Mouse (Mus musculus) embryonic facial prominence, embryonic 12.5 days (tissue): Measurements from ENCODE around the gene E2f1. TPM values are rescaled to one million over a fixed set of nuclear protein-coding genes. Genes with fewer than 3 reads are reported as not detected.

ENCODE experiments used
- ATAC-seq: fragments of 200-750 bp; cut with Nextera tagmentation; 2 replicates; pipeline ENCODE4 v1.8.0; 2017; ENCODE audit not compliant: insufficient number of reproducible peaks, insufficient read depth, low FRiP score, low TSS enrichment
- H3K27ac ChIP-seq: fragments of 300-500 bp; sonication (generic); 2 replicates; pipeline ENCODE4 v1.5.1; 2016; ENCODE audit warnings: mild to moderate bottlenecking
- H3K27me3 ChIP-seq: fragments of 300-500 bp; sonication (generic); 2 replicates; pipeline ENCODE4 v1.6.1; 2016; ENCODE audit warnings: mild to moderate bottlenecking, moderate library complexity
- H3K36me3 ChIP-seq: fragments of 300-500 bp; sonication (generic); 2 replicates; pipeline ENCODE4 v1.6.1; 2016; ENCODE audit warnings: mild to moderate bottlenecking
- H3K4me1 ChIP-seq: fragments of 300-500 bp; sonication (generic); 2 replicates; pipeline ENCODE4 v1.6.1; 2016
- H3K4me2 ChIP-seq: fragments of 300-500 bp; sonication (generic); replicated peaks from 2 replicates; pipeline ENCODE4 v1.6.1; 2016; ENCODE audit warnings: mild to moderate bottlenecking, moderate library complexity
- H3K4me3 ChIP-seq: fragments of 300-500 bp; sonication (generic); 2 replicates; pipeline ENCODE4 v1.5.1; 2016; ENCODE audit warnings: mild to moderate bottlenecking
- H3K9ac ChIP-seq: fragments of 300-500 bp; sonication (generic); 2 replicates; pipeline ENCODE4 v1.6.1; 2016; ENCODE audit warnings: mild to moderate bottlenecking, moderate library complexity
- H3K9me3 ChIP-seq: fragments of 300-500 bp; sonication (generic); 2 replicates; pipeline ENCODE4 v1.6.1; 2016; ENCODE audit warnings: mild to moderate bottlenecking, moderate library complexity
- WGBS: fragments of 180-500 bp; shearing (Covaris S2); methylation state at CpG from one replicate; pipeline ENCODE4 v1.1.7; 2016; 5-methylcytosine and 5-hydroxymethylcytosine counted together
- polyA plus RNA-seq: library from polyadenylated mRNA; unstranded; fragments of >200 nt; fragmentation: Nextera tagmentation; extraction: Ambion mirVana; gene quantifications from 2 replicates; pipeline ENCODE4 v1.2.1, GENCODE M21; 2016

E2f1 gene
- polyA plus RNA-seq, 1 experiment from 2014 or later, result 25.9 TPM

DNA sequence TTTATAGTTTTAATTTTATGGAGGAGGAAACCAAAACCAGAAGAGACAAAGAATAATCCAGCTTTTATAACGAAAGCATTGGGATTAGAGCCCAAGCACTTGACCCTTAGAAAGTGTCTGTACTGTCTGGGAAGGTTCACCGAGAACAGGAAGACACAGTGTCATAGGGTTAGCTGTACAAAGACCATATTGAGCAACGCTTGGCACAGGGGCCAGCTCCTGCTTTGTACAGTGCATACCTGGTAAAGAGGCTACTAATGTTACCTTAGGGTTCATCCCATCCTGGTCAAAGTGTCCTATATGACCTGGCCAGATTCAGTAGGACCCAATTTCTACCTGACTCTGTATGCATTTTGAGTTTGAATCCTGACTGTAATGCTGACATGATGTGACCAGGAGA, 31.6 kb upstream of the E2f1 start:
- Histone ChIP-seq H3K4me3 (no peak overlapping the region), H3K4me2 (no peak overlapping the region), H3K27ac (no peak overlapping the region), H3K36me3 (no peaks in the 10 kb centered on the region), H3K4me1 (peaks cover 7% of the 10 kb centered on the region), H3K9me3 (no peaks in the 10 kb centered on the region), H3K27me3 (no peaks in the 10 kb centered on the region), H3K9ac (no peak overlapping the region)
- ATAC-seq, result no peak
- WGBS, result 72% methylated on average over 3 of the region's 3 CpGs

DNA sequence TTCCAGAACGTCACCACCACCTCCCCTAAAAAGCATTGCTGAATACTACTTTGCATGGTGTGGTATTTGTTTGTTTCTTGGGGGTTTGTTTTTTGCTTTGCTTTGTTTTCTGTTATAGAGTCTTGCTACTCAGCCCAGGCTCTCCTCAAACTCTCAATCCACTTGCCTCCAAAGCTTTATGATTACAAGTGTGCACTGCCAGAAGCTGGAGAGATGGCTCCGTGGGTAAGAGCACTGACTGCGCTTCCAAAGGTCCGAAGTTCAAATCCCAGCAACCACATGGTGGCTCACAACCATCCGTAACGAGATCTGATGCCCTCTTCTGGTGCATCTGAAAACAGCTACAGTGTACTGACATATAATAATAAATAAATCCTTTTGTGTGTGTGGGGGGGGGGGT, 30.9 kb upstream of the E2f1 start:
- Histone ChIP-seq H3K9ac (no peak overlapping the region), H3K27ac (no peak overlapping the region), H3K4me1 (peaks cover 7% of the 10 kb centered on the region), H3K9me3 (no peaks in the 10 kb centered on the region), H3K4me3 (no peak overlapping the region), H3K36me3 (0 out of 2 replicates have a peak, but pooled peaks cover 4% of the 10 kb centered on the region), H3K27me3 (no peaks in the 10 kb centered on the region), H3K4me2 (no peak overlapping the region)
- 65% methylated on average over 6 of the region's 6 CpGs for WGBS
- ATAC-seq, result no peak

GRCm38 (mm10) chr2:154597399-154597798, 27.7 kb upstream of the E2f1 start:
- no peak overlapping the region for H3K27ac ChIP-seq
- no peak for ATAC-seq
- H3K27me3 ChIP-seq, result no peaks in the 10 kb centered on the region
- no peaks in the 10 kb centered on the region for H3K4me1 ChIP-seq
- 79% methylated on average over 3 of the region's 3 CpGs for WGBS
- H3K9ac ChIP-seq, result no peak overlapping the region
- H3K4me2 ChIP-seq, result no peak overlapping the region
- 0 out of 2 replicates have a peak, but pooled peaks cover 5% of the 10 kb centered on the region for H3K36me3 ChIP-seq
- H3K4me3 ChIP-seq, result no peak overlapping the region
- H3K9me3 ChIP-seq, result no peaks in the 10 kb centered on the region

- Histone ChIP-seq H3K4me2 (no peak overlapping the region), H3K36me3 (0 out of 2 replicates have a peak, but pooled peaks cover 5% of the 10 kb centered on the region), H3K4me1 (no peaks in the 10 kb centered on the region), H3K27me3 (no peaks in the 10 kb centered on the region), H3K27ac (no peak overlapping the region), H3K4me3 (no peak overlapping the region), H3K9me3 (no peaks in the 10 kb centered on the region), H3K9ac (no peak overlapping the region)
- 79% methylated on average over 5 of the region's 5 CpGs for WGBS
- no peak for ATAC-seq
Observed at GRCm38 (mm10) chr2:154595775-154596174, 26.1 kb upstream of the E2f1 start.

GRCm38 (mm10) chr2:154593025-154593424, 23.3 kb upstream of the E2f1 start:
- Histone ChIP-seq H3K4me1 (no peaks in the 10 kb centered on the region), H3K9ac (no peak overlapping the region), H3K27me3 (no peaks in the 10 kb centered on the region), H3K4me3 (no peak overlapping the region), H3K27ac (no peak overlapping the region), H3K36me3 (0 out of 2 replicates have a peak, but pooled peaks cover 5% of the 10 kb centered on the region), H3K9me3 (no peaks in the 10 kb centered on the region), H3K4me2 (no peak overlapping the region)
- WGBS, result 75% methylated on average over 3 of the region's 3 CpGs
- no peak for ATAC-seq

GRCm38 (mm10) chr2:154591239-154591638, 21.5 kb upstream of the E2f1 start:
- Histone ChIP-seq H3K4me3 (no peak overlapping the region), H3K4me1 (no peaks in the 10 kb centered on the region), H3K27ac (no peak overlapping the region), H3K4me2 (no peak overlapping the region), H3K27me3 (no peaks in the 10 kb centered on the region), H3K9ac (no peak overlapping the region; the same call in 1 of the 2 replicates), H3K36me3 (peaks cover 10% of the 10 kb centered on the region), H3K9me3 (no peaks in the 10 kb centered on the region)
- 82% methylated on average over 3 of the region's 3 CpGs for WGBS
- no peak for ATAC-seq

- WGBS, result 84% methylated on average over 4 of the region's 4 CpGs
- ATAC-seq, result no peak
- H3K9ac ChIP-seq, result no peak overlapping the region
Observed at GRCm38 (mm10) chr2:154589051-154589450, 19.4 kb upstream of the E2f1 start.

GRCm38 (mm10) chr2:154586405-154586804, 16.7 kb upstream of the E2f1 start:
- ATAC-seq, result no peak
- no peak overlapping the region for H3K4me2 ChIP-seq
- H3K27me3 ChIP-seq, result no peaks in the 10 kb centered on the region
- H3K4me3 ChIP-seq, result no peak overlapping the region
- 70% methylated on average over 5 of the region's 5 CpGs for WGBS
- peaks cover 15% of the 10 kb centered on the region; the same call in 1 of the 2 replicates for H3K4me1 ChIP-seq
- peaks cover 5% of the 10 kb centered on the region for H3K36me3 ChIP-seq
- no peaks in the 10 kb centered on the region for H3K9me3 ChIP-seq
- H3K9ac ChIP-seq, result no peak overlapping the region
- no peak overlapping the region for H3K27ac ChIP-seq

More at GRCm38 (mm10) chr2:154589051-154589450, 19.4 kb upstream of the E2f1 start:
- peaks cover 12% of the 10 kb centered on the region; the same call in 1 of the 2 replicates for H3K4me1 ChIP-seq
- peaks cover 5% of the 10 kb centered on the region for H3K36me3 ChIP-seq
- H3K9me3 ChIP-seq, result no peaks in the 10 kb centered on the region
- no peak overlapping the region for H3K4me2 ChIP-seq
- no peaks in the 10 kb centered on the region for H3K27me3 ChIP-seq
- no peak overlapping the region for H3K27ac ChIP-seq
- no peak overlapping the region for H3K4me3 ChIP-seq

DNA sequence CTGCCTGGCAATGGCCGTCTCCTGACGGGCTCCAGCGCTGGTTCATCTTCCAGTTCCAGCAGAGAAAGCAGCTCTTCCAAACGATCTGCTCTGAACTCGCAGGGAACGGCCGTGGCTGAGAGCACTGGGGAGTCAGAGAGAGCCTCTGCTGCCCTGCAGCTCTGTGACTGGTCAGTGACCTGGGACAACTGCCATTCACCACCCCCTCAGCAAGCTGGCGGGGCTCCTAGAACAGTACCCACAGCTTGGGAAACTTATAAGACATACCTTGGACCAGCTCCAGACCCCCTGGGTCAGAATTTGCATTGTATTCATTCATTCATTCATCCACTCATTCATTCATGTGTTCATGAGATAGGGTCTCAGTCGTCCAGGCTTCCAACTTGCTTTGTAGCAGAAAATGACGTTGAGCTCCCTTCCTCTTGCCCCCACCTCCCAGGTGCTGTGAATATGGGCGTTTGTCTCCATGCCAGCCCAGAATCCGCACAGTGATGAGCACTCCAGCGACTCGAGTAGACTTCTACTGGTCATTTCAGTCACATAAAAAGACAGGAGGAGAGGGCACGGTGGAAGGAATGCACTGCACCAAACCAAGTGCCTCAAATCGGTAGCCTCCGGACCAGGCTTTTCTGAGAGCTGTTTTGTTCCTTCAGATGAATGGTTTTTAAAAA, 15.4 kb upstream of the E2f1 start:
- Histone ChIP-seq H3K4me3 (no peak overlapping the region), H3K4me2 (no peak overlapping the region), H3K36me3 (peaks cover 5% of the 10 kb centered on the region), H3K9me3 (no peaks in the 10 kb centered on the region), H3K9ac (no peak overlapping the region), H3K4me1 (peaks cover 15% of the 10 kb centered on the region; the same call in 1 of the 2 replicates), H3K27me3 (no peaks in the 10 kb centered on the region), H3K27ac (no peak overlapping the region)
- ATAC-seq, result no peak
- 72% methylated on average over 17 of the region's 17 CpGs for WGBS

DNA sequence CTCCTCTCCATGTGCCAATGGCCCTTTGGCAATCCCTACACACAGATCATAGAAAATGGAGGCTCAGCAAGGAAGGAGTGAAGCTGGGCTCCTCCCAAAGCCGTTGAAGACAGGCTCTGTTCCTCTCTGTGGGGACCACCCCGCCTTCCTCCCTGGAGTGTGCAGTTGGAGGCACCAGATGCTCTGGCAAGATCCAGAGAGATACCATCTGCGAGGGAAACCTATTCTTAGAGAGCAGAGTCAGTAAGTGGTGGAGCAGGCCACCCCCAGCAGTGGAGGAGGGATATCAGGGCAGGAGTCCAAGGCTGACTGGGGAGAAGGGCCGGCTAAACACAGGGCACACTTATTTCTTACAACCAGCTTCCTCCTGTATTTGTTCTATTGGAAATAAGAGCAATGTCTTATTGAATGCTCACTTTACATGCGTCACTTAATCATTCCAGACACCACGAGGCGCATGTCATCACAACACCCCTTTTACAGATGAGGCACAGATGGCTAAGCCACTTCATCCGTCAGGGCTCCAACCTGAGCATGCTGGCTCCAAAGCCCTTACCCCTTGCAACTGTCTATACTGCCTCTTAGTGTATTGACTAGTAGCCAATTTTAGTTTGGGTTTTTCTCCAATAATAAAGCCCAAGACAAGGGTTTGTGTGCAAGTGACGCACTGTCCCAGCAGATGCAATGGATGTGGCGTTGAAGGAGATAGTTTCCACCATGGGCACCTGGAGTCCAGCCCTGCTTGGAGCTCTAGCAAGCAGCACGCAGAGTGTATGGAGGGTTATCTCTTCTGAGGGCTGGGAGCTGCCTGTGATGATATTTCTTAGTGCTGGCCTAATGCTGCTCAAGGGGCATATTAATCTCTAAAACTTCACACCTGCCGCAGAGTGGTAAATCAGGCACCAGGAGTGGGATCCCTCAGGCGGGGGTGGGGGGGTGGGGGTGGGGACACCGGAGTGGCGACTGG, 14.5 kb upstream of the E2f1 start:
- WGBS, result 68% methylated on average over 15 of the region's 15 CpGs
- Histone ChIP-seq H3K36me3 (peaks cover 5% of the 10 kb centered on the region), H3K9ac (no peak overlapping the region), H3K4me1 (peaks cover 15% of the 10 kb centered on the region; the same call in 1 of the 2 replicates), H3K27me3 (no peaks in the 10 kb centered on the region), H3K4me3 (no peak overlapping the region), H3K9me3 (no peaks in the 10 kb centered on the region), H3K27ac (peak overlapping the region; percentile 30; the same call in 1 of the 2 replicates), H3K4me2 (no peak overlapping the region)
- ATAC-seq, result peak; percentile 42; the same call in 1 of the 2 replicates

- ATAC-seq, result no peak
- no peak overlapping the region for H3K4me2 ChIP-seq
- H3K9me3 ChIP-seq, result no peaks in the 10 kb centered on the region
- no peak overlapping the region for H3K27ac ChIP-seq
- H3K4me3 ChIP-seq, result no peak overlapping the region
- H3K27me3 ChIP-seq, result no peaks in the 10 kb centered on the region
- WGBS, result 90% methylated on average over 1 of the region's 1 CpGs
- H3K36me3 ChIP-seq, result no peaks in the 10 kb centered on the region
- no peak overlapping the region for H3K9ac ChIP-seq
- peaks cover 23% of the 10 kb centered on the region; the same call in 1 of the 2 replicates for H3K4me1 ChIP-seq
Observed at GRCm38 (mm10) chr2:154581421-154581820, 11.7 kb upstream of the E2f1 start.
